Mouse (Mus musculus): ENCODE measurements at regions not wholly inside any gene's neighbourhood (a gene's known extent, or its start where the extent isn't known, plus 50 kb on each side); places are given as distances from the start of the nearest gene placed in this dataset.

GRCm38 (mm10) chr13:52217066-52217465, 314.0 kb downstream of the Diras2 start:
- DNase-seq (ENCODE audit: low spot score) (no peak), ATAC-seq (ENCODE audit: low FRiP score, low TSS enrichment) (no peak)
- no peak overlapping the region for H3K4me3 ChIP-seq (ENCODE audit: low read depth, low read length)
- H3K9me3 ChIP-seq (ENCODE audit: control insufficient read depth, low read length): no peaks in the 10 kb centered on the region
- H3K9ac ChIP-seq (ENCODE audit: low read length): no peak overlapping the region
- H3K27me3 ChIP-seq (ENCODE audit: control insufficient read depth, insufficient read depth, low read length): no peaks in the 10 kb centered on the region
- TF ChIP-seq CTCF (IDR thresholded peaks at IDR 0.05; ENCODE audit: low read depth) (no peak), EP300 (optimal IDR thresholded peaks at IDR 0.05) (no peak)
- 60% methylated on average over 5 of the region's 5 CpGs for WGBS
- no peaks in the 10 kb centered on the region for H3K36me3 ChIP-seq (ENCODE audit: control insufficient read depth, insufficient read depth, low read length)
- no peak overlapping the region for H3K27ac ChIP-seq (replicated peaks)
- 0 out of 2 replicates have a peak, but pooled peaks cover under 1% of the 10 kb centered on the region for H3K4me1 ChIP-seq (replicated peaks; ENCODE audit: control insufficient read depth, insufficient read depth)
- H3K4me2 ChIP-seq (replicated peaks; ENCODE audit: low read depth): no peak overlapping the region

- TF ChIP-seq CTCF (IDR thresholded peaks at IDR 0.05; ENCODE audit: low read depth): no peak
- no peak for TF ChIP-seq EP300 (optimal IDR thresholded peaks at IDR 0.05)
These were observed 313.3 kb downstream of the Diras2 start for GRCm38 (mm10) chr13:52217741-52218140.

GRCm38 (mm10) chr13:52222315-52223097, 308.6 kb downstream of the Diras2 start:
- peak; percentile 40 for DNase-seq (ENCODE audit: low spot score)
- ATAC-seq (ENCODE audit: low FRiP score, low TSS enrichment): peak; percentile 70
- Histone ChIP-seq H3K9me3 (ENCODE audit: control insufficient read depth, low read length) (no peaks in the 10 kb centered on the region), H3K4me1 (replicated peaks; ENCODE audit: control insufficient read depth, insufficient read depth) (peaks cover 7% of the 10 kb centered on the region; the same call in 1 of the 2 replicates), H3K4me2 (replicated peaks; ENCODE audit: low read depth) (no peak overlapping the region), H3K4me3 (ENCODE audit: low read depth, low read length) (no peak overlapping the region), H3K36me3 (ENCODE audit: control insufficient read depth, insufficient read depth, low read length) (no peaks in the 10 kb centered on the region), H3K9ac (ENCODE audit: low read length) (no peak overlapping the region; the same call in 1 of the 2 replicates), H3K27ac (replicated peaks) (0 out of 2 replicates have a peak overlapping the region, but pooled peaks have one; percentile 35), H3K27me3 (ENCODE audit: control insufficient read depth, insufficient read depth, low read length) (no peaks in the 10 kb centered on the region)
- TF ChIP-seq CTCF (IDR thresholded peaks at IDR 0.05; ENCODE audit: low read depth) (no peak; the same call in 1 of the 2 replicates), EP300 (optimal IDR thresholded peaks at IDR 0.05) (no peak)
- WGBS: 34% methylated on average over 11 of the region's 11 CpGs

More at GRCm38 (mm10) chr13:52217741-52218140, 313.3 kb downstream of the Diras2 start:
- Histone ChIP-seq H3K9me3 (ENCODE audit: control insufficient read depth, low read length) (no peaks in the 10 kb centered on the region), H3K4me2 (replicated peaks; ENCODE audit: low read depth) (no peak overlapping the region), H3K4me3 (ENCODE audit: low read depth, low read length) (no peak overlapping the region), H3K27me3 (ENCODE audit: control insufficient read depth, insufficient read depth, low read length) (no peaks in the 10 kb centered on the region), H3K36me3 (ENCODE audit: control insufficient read depth, insufficient read depth, low read length) (no peaks in the 10 kb centered on the region), H3K27ac (replicated peaks) (no peak overlapping the region), H3K4me1 (replicated peaks; ENCODE audit: control insufficient read depth, insufficient read depth) (peaks cover 2% of the 10 kb centered on the region; the same call in 1 of the 2 replicates), H3K9ac (ENCODE audit: low read length) (no peak overlapping the region)
- WGBS: 74% methylated on average over 7 of the region's 7 CpGs
- ATAC-seq (ENCODE audit: low FRiP score, low TSS enrichment) (no peak), DNase-seq (ENCODE audit: low spot score) (no peak)

GRCm38 (mm10) chr13:52223098-52223962, 307.7 kb downstream of the Diras2 start:
- Histone ChIP-seq H3K36me3 (ENCODE audit: control insufficient read depth, insufficient read depth, low read length) (no peaks in the 10 kb centered on the region), H3K27ac (replicated peaks) (no peak overlapping the region), H3K4me1 (replicated peaks; ENCODE audit: control insufficient read depth, insufficient read depth) (peaks cover 7% of the 10 kb centered on the region; the same call in 1 of the 2 replicates), H3K4me3 (ENCODE audit: low read depth, low read length) (no peak overlapping the region), H3K27me3 (ENCODE audit: control insufficient read depth, insufficient read depth, low read length) (no peaks in the 10 kb centered on the region), H3K9me3 (ENCODE audit: control insufficient read depth, low read length) (no peaks in the 10 kb centered on the region), H3K9ac (ENCODE audit: low read length) (no peak overlapping the region; the same call in 1 of the 2 replicates), H3K4me2 (replicated peaks; ENCODE audit: low read depth) (0 out of 2 replicates have a peak overlapping the region, but pooled peaks have one; percentile 1)
- TF ChIP-seq EP300 (optimal IDR thresholded peaks at IDR 0.05): no peak
- peak; percentile 92 for TF ChIP-seq CTCF (IDR thresholded peaks at IDR 0.05; ENCODE audit: low read depth)
- 59% methylated on average over 6 of the region's 6 CpGs for WGBS
- DNase-seq (ENCODE audit: low spot score) (peak; percentile 27), ATAC-seq (ENCODE audit: low FRiP score, low TSS enrichment) (peak; percentile 53)

GRCm38 (mm10) chr13:52233971-52234370, 297.1 kb downstream of the Diras2 start:
- Histone ChIP-seq H3K9ac (ENCODE audit: low read length) (no peak overlapping the region), H3K9me3 (ENCODE audit: control insufficient read depth, low read length) (no peaks in the 10 kb centered on the region), H3K4me3 (ENCODE audit: low read depth, low read length) (no peak overlapping the region), H3K36me3 (ENCODE audit: control insufficient read depth, insufficient read depth, low read length) (no peaks in the 10 kb centered on the region), H3K4me1 (replicated peaks; ENCODE audit: control insufficient read depth, insufficient read depth) (no peaks in the 10 kb centered on the region), H3K27me3 (ENCODE audit: control insufficient read depth, insufficient read depth, low read length) (no peaks in the 10 kb centered on the region; the same call in 1 of the 2 replicates), H3K4me2 (replicated peaks; ENCODE audit: low read depth) (no peak overlapping the region), H3K27ac (replicated peaks) (no peak overlapping the region)
- ATAC-seq (ENCODE audit: low FRiP score, low TSS enrichment) (no peak; the same call in 1 of the 2 replicates), DNase-seq (ENCODE audit: low spot score) (no peak)
- TF ChIP-seq EP300 (optimal IDR thresholded peaks at IDR 0.05) (no peak), CTCF (IDR thresholded peaks at IDR 0.05; ENCODE audit: low read depth) (no peak)
- WGBS: 49% methylated on average over 5 of the region's 5 CpGs
